Mouse (Mus musculus) forebrain, postnatal 0 days (tissue): ENCODE measurements around the gene Gstm4. TPM values are rescaled to one million over a fixed set of nuclear protein-coding genes. Genes with fewer than 3 reads are reported as not detected.

Source experiments
- ATAC-seq: fragments of 200-750 bp; cut with Nextera tagmentation; 2 replicates; pipeline ENCODE4 v1.8.0; 2017; ENCODE audit warnings: mild to moderate bottlenecking, moderate library complexity
- DNase-seq: peaks from one replicate; pipeline ENCODE4 v3.0.0-alpha.2; 2015
- H3K27ac ChIP-seq: fragments of 300-500 bp; sonication (generic); 2 replicates; pipeline ENCODE4 v1.5.1; 2014; ENCODE audit warnings: low read depth, mild to moderate bottlenecking, antibody characterized with exemption, low read length, moderate library complexity, mixed read lengths
- H3K27me3 ChIP-seq: fragments of 300-500 bp; sonication (generic); 2 replicates; pipeline ENCODE4 v1.6.1; 2014; ENCODE audit warnings: mild to moderate bottlenecking, low read length, mixed read lengths; ENCODE audit not compliant: insufficient read depth
- H3K36me3 ChIP-seq: fragments of 300-500 bp; sonication (generic); 2 replicates; pipeline ENCODE4 v1.6.1; 2014; ENCODE audit warnings: mild to moderate bottlenecking, moderate library complexity; ENCODE audit not compliant: insufficient read depth
- H3K4me1 ChIP-seq: fragments of 300-500 bp; sonication (generic); 2 replicates; pipeline ENCODE4 v1.6.1; 2014; ENCODE audit warnings: antibody characterized with exemption; ENCODE audit not compliant: insufficient read depth
- H3K4me2 ChIP-seq: fragments of 300-500 bp; sonication (generic); 2 replicates; pipeline ENCODE4 v1.6.1; 2014; ENCODE audit warnings: low read depth, mild to moderate bottlenecking, moderate library complexity
- H3K4me3 ChIP-seq: fragments of 300-500 bp; sonication (generic); 2 replicates; pipeline ENCODE4 v1.5.1; 2014; ENCODE audit warnings: low read depth, low read length, mixed read lengths
- H3K9ac ChIP-seq: fragments of 300-500 bp; sonication (generic); 2 replicates; pipeline ENCODE4 v1.6.1; 2014; ENCODE audit warnings: mild to moderate bottlenecking
- H3K9me3 ChIP-seq: fragments of 300-500 bp; sonication (generic); 2 replicates; pipeline ENCODE4 v1.6.1; 2016; ENCODE audit warnings: low read length
- CTCF ChIP-seq: sonication (generic); IDR thresholded peaks from 2 replicates; pipeline ENCODE4 v1.5.1; 2016; ENCODE audit warnings: antibody characterized with exemption, control low read depth, low read depth
- WGBS: fragments of 180-500 bp; shearing (Covaris S2); extraction: QIAGEN DNeasy Blood & Tissue Kit; methylation state at CpG from one replicate; pipeline ENCODE4 v1.1.7; 2014; 5-methylcytosine and 5-hydroxymethylcytosine counted together
- polyA plus RNA-seq: library from polyadenylated mRNA; unstranded; fragments of >200 nt; fragmentation: Nextera tagmentation; extraction: Ambion mirVana; gene quantifications from 2 replicates; pipeline ENCODE4 v1.2.1, GENCODE M21; 2015
- total RNA-seq: library from RNA; depleted of rRNA; stranded (reverse); fragments of >200 nt; gene quantifications from 2 replicates; pipeline ENCODE4 v1.2.3, GENCODE M21; 2014

The Gstm4 gene
- total and polyA plus RNA-seq, 2 experiments from 2014 or later = 5.6 to 22.9 TPM

DNA sequence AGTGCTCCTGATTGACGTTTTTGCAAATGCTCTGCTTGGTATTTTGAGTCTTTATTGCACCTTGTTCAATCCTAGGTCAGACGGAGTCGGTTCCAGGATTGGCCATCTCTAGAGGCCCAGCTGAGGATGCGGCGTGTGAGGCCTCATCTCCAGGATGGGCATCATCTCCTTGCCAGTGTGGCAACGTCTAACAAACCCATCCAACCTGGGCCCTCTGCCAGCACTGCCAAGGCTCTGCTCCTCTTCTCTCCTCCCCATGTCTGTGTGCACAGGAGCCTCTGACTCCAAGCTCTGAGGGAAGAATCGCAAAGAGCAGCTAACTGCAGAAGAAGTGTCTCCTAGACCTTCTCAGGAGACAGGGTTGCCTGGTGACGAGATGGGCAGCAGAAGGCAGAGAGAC is 18.0 kb upstream of the Gstm4 start:
- no peak for TF ChIP-seq CTCF
- ATAC-seq (no peak), DNase-seq (no peak)
- H3K9me3 ChIP-seq = no peaks in the 10 kb centered on the region
- H3K27me3 ChIP-seq = no peaks in the 10 kb centered on the region
- H3K27ac ChIP-seq = no peak overlapping the region
- H3K4me3 ChIP-seq = no peak overlapping the region
- no peak overlapping the region for H3K4me2 ChIP-seq
- H3K4me1 ChIP-seq = no peaks in the 10 kb centered on the region
- H3K36me3 ChIP-seq = no peaks in the 10 kb centered on the region
- 70% methylated on average over 8 of the region's 8 CpGs for WGBS
- H3K9ac ChIP-seq = no peak overlapping the region

DNA sequence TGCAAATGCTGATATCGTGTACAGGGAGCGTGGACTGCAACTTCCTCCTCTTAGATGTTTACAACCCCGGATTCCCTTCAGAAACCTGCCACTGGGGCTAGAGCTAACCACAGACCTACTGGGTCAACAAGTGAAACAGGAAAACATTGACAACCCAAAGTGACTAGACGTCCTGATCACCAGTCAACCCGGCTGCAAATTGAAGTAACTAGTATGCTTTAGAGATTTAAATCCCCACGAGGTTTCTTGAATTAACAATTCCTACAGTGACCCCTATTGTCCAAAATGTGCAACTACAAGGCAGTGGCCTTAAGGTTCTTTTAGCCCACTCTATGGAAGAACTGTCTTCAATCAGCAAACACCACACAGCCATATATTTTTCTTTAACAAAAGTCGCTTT is 16.7 kb upstream of the Gstm4 start:
- H3K9ac ChIP-seq = no peak overlapping the region
- DNase-seq = peak; percentile 90
- no peak overlapping the region for H3K4me3 ChIP-seq
- 28% methylated on average over 7 of the region's 7 CpGs for WGBS
- no peak overlapping the region for H3K27ac ChIP-seq
- TF ChIP-seq CTCF = peak; percentile 82
- peak; percentile 82 for ATAC-seq
- no peaks in the 10 kb centered on the region for H3K9me3 ChIP-seq
- H3K4me2 ChIP-seq = 0 out of 2 replicates have a peak overlapping the region, but pooled peaks have one; percentile 18
- no peaks in the 10 kb centered on the region for H3K4me1 ChIP-seq
- H3K27me3 ChIP-seq = no peaks in the 10 kb centered on the region
- H3K36me3 ChIP-seq = no peaks in the 10 kb centered on the region

DNA sequence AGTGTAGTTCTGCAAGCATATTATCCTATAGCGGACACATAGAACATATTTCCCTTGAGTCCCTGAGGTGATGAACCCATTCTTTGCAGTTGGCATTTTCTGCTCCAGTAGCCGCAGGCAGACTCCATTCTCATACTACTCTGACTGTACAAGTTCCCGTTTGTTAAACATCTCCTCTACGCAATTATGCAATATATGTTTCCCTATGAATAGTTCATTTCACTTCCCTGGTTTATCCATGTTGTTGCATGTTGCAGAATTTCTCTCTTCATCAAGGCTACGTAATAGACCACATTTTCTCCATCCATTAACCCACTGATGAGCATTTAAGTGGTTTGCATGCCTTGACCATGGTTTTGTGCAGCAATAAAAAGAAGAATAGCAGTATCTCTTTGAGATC is 5.8 kb upstream of the Gstm4 start:
- ATAC-seq (no peak), DNase-seq (no peak)
- H3K4me2 ChIP-seq = no peak overlapping the region
- no peak overlapping the region for H3K9ac ChIP-seq
- no peaks in the 10 kb centered on the region for H3K9me3 ChIP-seq
- WGBS = 90% methylated on average over 5 of the region's 5 CpGs
- H3K36me3 ChIP-seq = no peaks in the 10 kb centered on the region
- TF ChIP-seq CTCF = no peak
- H3K4me3 ChIP-seq = no peak overlapping the region
- no peak overlapping the region for H3K27ac ChIP-seq
- no peaks in the 10 kb centered on the region for H3K27me3 ChIP-seq
- no peaks in the 10 kb centered on the region for H3K4me1 ChIP-seq

DNA sequence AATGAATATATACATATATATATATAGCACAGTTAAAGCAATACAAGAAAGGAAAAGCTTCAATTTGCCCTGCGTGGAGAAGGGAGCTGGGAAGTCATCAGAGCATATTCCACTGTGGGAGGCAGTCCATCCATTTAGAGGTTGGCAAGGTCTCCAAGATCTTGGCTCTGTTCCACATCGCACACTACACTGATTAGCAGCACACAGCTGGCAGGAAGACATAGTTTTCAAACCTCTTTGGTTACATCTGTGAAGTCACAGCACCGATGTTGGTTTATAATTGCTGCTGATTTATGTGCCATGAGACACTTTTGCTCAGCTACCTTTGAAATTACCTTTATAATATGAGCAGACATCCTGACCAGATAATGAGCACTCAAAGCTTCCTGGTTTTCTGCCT is 3.6 kb upstream of the Gstm4 start:
- DNase-seq = no peak
- Histone ChIP-seq H3K36me3 (no peaks in the 10 kb centered on the region), H3K27me3 (no peaks in the 10 kb centered on the region), H3K4me2 (no peak overlapping the region), H3K27ac (no peak overlapping the region), H3K9ac (no peak overlapping the region), H3K4me1 (no peaks in the 10 kb centered on the region), H3K4me3 (no peak overlapping the region), H3K9me3 (no peaks in the 10 kb centered on the region)
- ATAC-seq = no peak
- TF ChIP-seq CTCF = no peak
- WGBS = 60% methylated on average over 3 of the region's 3 CpGs

DNA sequence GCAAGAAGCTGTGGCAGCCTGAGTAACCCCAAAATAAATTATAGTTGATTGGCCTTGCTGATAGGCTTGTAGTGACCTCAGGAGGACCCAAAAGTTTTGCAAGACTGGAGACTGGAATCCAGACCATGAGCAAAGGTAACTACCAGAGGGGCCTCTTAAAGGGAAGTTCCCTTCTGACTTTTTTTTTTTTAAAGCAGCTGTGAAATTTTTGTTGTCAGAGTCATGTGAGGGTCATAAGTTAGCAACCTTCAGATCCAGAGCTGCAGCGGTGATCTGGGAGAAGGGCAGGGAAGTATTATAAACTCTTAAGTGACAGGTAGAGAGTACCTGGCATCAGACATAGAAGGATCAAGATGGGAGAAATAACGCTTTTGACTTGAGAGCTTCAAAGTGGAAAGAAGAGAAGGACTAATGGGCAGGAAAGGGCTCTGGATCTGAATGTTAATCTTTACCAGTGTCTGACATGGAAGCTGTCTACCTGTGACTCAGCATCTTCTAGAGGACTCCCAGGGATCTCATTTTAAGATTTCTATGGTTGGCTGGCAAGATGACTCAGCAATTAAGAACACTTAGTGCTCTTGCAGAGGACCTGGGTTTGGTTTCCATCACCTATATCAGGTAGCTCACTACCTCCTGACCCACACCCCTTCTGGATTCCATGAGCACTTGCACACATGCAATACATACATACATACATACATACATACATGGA is 2.4 kb upstream of the Gstm4 start:
- Histone ChIP-seq H3K9ac (no peak overlapping the region), H3K9me3 (no peaks in the 10 kb centered on the region), H3K4me2 (no peak overlapping the region), H3K27me3 (no peaks in the 10 kb centered on the region), H3K36me3 (no peaks in the 10 kb centered on the region), H3K4me1 (no peaks in the 10 kb centered on the region), H3K27ac (no peak overlapping the region), H3K4me3 (no peak overlapping the region)
- no peak for TF ChIP-seq CTCF
- no peak for DNase-seq
- WGBS = 86% methylated on average over 2 of the region's 2 CpGs
- no peak for ATAC-seq

DNA sequence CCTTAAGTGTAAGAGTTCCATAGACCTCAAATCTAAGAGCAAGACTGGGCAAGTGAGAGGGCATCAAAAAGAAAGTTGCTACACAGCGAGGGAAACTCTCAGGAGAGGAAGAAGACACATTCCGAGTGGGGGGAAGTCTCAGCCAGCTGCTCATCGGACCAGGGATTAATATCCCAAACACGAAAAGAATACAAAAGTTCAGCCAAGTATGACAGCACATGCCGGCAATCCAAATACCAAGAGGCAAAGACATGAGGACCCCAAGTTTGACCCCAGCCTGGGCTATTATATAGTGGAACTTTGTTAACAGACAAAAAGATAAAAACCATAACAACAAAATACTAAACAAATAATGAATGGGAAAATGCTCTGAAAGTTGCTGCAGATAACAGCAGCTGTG is 11.5 kb downstream of the Gstm4 start:
- no peak for DNase-seq
- no peak for TF ChIP-seq CTCF
- WGBS = 68% methylated on average over 5 of the region's 5 CpGs
- no peaks in the 10 kb centered on the region for H3K27me3 ChIP-seq
- no peaks in the 10 kb centered on the region for H3K36me3 ChIP-seq
- H3K4me2 ChIP-seq = no peak overlapping the region
- H3K9me3 ChIP-seq = no peaks in the 10 kb centered on the region
- no peak overlapping the region for H3K9ac ChIP-seq
- no peak for ATAC-seq
- no peak overlapping the region for H3K4me3 ChIP-seq
- H3K4me1 ChIP-seq = no peaks in the 10 kb centered on the region
- H3K27ac ChIP-seq = no peak overlapping the region

DNA sequence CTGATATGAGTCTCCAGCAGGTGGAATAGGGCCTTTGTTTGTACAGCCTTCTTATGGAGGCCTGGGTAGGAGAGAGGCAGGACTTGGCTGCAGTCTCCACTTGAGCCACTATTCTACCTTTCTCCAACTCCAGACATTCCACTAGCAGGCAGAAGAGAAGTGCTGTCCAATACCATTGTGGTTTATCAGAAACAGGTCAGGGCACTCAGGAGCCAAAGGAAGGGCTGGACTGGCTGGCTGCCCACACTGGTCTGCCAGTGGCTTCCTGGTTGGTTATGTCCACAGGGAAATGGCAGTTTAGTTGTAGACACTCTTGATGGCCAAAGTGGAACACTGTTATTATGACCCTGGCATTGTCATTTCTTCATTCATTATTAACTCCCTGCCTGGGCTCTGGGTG is 12.6 kb downstream of the Gstm4 start:
- no peaks in the 10 kb centered on the region for H3K27me3 ChIP-seq
- H3K4me2 ChIP-seq = no peak overlapping the region
- H3K36me3 ChIP-seq = no peaks in the 10 kb centered on the region
- DNase-seq = no peak
- no peak for TF ChIP-seq CTCF
- no peak overlapping the region for H3K27ac ChIP-seq
- H3K9me3 ChIP-seq = no peaks in the 10 kb centered on the region
- no peak overlapping the region for H3K9ac ChIP-seq
- H3K4me1 ChIP-seq = no peaks in the 10 kb centered on the region
- no peak for ATAC-seq
- no peak overlapping the region for H3K4me3 ChIP-seq
